Mouse (Mus musculus) cerebellum, adult 11 months (tissue): ENCODE data around the gene Dusp16.
A peak's percentile ranks its signal among the peaks of the same experiment; 100 is the strongest.

Experiments
- DNase-seq: peaks from one replicate; pipeline ENCODE4 v3.0.0; 2022

Dusp16 gene

DNA sequence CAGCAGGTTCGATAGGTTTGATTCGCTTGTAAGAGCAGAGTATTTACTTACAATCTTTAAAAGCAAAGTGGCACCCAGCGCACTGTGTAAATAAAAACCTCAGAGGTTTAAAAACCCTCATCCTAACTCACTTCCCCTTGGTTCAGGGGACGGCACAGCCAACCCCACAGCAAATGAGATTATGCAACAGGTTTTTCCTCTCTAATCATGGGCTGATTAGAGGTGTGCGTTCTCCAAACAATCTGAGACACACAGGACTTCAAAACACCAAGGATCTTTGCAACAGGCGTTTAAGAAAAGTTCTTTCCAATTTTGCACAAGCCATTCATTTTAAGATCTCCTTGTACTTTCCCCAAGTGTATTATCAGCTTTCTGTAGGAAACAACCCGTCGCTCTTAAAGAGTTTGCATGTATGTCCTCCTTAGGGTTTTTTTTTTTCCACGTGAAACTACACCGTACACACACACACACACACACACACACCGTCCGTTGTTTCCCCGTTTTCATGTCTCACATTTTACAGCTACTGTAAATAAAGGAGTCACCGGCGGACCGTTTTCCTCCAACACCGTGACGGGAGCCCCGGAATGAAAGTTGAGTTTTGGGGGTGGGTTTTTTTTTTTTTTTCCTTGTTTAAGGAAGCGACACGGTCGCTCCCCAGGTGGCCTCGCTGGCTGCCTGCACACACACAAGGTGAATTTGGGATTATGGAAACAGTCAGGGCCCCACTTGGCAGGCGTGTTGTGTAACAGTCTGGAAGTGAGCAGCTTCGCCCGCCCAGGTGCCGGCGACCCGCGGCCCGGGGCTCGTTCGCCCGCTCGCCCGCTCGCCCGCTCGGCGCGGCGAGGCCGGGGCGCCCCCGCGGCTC is 940 bp downstream of the Dusp16 start:
- DNase-seq = peak; percentile 65

DNA sequence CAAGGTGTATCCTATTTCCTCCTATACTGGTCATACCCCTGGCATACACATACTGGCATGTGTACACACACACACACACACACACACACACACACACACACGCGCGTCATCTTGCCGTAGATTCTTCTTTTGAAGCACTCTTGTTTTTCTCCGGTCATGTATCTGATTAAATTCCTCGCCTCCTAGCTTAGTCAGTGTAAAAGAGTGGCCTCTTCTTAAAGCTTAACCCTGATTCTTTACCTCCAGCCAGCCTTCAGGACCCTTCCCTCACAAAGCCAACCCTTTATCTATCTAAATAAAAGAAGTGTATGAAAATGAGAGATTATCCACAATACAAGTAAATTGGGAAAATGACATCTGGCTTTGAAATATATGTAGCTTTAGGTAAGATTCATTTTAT is 3.3 kb downstream of the Dusp16 start:
- DNase-seq = no peak

DNA sequence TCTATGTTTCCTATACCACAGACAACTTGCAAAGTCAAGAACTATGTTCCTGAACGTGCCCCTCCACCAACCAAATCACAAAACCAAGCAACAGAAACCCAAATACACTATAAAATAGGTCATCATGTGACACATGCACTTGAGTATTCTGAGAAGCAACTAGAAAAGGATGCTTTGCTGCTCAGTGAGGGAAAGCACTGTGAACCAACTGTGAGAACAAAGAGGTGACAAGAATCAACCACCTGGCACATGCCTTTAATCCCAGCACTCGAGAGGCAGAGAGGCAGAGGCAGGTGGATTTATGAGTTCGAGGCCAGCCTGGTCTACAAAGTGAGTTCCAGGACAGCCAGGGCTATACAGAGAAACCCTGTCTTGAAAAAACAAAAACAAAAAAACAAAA is 6.0 kb downstream of the Dusp16 start:
- no peak for DNase-seq

GRCm38 (mm10) chr6:134782900-134783299 is 9.5 kb downstream of the Dusp16 start:
- DNase-seq = no peak

GRCm38 (mm10) chr6:134781494-134781913 is 10.9 kb downstream of the Dusp16 start:
- DNase-seq = peak; percentile 32

GRCm38 (mm10) chr6:134780024-134780423 is 12.4 kb downstream of the Dusp16 start:
- no peak for DNase-seq

- peak; percentile 55 for DNase-seq
Measured at GRCm38 (mm10) chr6:134773961-134774360, 18.5 kb downstream of the Dusp16 start.

DNA sequence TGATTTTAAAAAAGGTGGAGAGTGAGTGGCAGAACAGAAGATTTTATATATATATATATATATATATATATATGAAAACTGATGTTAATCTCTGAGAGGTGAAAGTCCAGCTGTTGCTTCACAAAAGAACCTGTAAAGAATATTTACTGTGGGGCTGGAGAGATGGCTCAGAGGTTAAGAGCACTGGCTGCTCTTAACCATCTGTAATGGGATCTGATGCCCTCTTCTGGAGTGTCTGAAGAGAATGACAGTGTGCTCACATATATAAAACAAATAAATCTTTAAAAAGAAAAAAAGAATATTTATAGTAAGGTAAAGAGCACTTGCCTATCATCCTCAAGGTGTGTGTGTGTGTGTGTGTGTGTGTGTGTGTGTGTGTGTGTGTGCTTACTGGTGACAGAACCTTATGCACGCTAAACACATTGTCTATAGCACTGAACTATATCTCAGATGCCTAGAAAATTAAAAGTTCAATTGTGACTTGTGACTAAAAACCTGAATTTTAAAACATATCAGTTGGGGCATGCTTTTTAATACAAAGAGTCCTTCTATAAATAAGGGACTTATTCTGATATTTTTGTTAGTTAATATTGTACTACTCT is 19.0 kb downstream of the Dusp16 start:
- DNase-seq = no peak

GRCm38 (mm10) chr6:134770339-134770738 is 22.1 kb downstream of the Dusp16 start:
- no peak for DNase-seq

GRCm38 (mm10) chr6:134764441-134765061 is 27.9 kb downstream of the Dusp16 start:
- DNase-seq = no peak

DNA sequence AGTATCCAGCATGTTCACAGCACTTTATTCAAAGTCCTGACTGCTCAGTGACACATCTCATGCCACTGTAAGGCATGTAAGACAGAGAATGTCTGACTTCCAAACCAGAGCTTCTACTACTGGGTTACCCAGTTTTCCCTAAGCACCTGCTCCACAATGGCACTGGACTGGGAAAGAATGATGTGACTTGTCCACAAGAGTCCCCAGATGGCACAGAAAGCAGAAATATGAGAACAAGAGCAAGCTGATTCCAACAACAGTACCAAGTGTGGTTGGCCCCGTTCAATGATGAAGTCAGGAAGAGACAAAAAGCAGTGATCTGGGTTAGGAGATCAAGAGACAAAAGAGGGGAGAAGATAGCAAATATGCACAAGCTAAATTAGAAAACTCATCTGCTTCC is 29.0 kb downstream of the Dusp16 start:
- no peak for DNase-seq

DNA sequence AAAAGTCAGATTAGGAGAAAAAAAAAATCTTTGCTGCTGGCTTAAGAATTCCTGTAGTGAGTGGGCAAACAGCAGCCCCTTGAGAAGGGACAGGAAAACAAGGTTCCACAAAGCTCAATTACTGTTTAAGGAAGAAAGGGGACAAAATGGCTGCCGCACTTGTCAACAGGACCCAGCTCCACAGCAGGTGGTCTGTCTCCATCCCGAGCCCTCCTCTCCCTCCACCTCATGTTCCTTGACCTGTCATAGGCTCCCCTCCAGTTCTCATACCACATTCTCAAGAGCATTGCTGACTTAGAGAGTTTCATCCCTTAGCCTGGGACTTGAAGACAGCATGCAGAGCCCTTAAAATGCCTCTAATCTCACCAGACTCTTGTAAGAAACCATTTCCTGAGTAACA is 30.6 kb downstream of the Dusp16 start:
- DNase-seq = no peak

DNA sequence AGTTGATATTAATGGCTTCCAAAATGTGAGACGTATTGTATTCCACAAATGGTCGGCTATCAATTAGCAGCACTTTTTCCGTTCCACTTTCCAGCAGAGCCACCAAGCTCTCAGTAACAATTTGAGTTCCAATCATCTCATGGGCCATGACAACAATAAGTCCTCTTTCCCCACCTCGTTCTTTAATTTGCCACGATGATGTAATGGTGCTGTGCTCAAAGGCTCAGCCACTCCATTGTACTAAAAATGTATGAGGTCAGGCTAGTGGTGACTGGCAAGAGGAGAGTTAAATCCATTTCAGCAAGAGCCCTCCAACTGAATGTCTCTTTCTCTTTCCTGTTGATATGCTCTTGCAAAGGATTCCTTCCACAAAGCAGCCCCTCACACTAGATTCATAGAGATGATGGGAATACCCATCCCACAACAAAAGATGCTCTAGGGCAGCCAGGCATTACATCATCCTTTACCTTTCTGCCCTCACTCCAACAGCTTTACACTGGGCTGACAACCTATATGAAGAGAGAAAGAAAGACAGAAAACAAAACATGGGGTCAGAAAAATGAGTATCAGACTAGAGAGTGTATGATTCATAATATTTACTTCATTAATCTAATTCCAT is 31.4 kb downstream of the Dusp16 start:
- DNase-seq = no peak

- DNase-seq = no peak
Measured at GRCm38 (mm10) chr6:134756058-134756457, 36.4 kb downstream of the Dusp16 start.

DNA sequence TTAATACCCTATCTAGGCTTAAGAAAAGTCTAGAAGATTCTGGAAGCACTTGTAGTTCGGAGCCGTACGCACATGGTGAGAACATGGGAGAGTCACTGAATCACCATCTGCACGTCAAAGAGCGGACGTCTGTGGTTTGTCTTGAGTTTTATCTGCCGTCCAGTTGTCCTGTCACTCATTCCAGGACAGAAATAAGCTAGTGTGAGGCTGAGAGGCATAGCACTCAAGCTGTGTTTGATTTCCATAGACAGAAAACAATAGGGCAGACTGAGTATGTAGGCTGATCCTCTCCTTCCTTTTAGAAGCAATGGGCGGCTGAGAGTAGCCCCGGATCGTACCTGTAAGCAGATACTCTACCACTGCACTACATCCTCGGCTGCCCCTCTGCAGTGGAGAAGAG is 38.6 kb downstream of the Dusp16 start:
- no peak for DNase-seq

GRCm38 (mm10) chr6:134753412-134753811 is 39.0 kb downstream of the Dusp16 start:
- no peak for DNase-seq

DNA sequence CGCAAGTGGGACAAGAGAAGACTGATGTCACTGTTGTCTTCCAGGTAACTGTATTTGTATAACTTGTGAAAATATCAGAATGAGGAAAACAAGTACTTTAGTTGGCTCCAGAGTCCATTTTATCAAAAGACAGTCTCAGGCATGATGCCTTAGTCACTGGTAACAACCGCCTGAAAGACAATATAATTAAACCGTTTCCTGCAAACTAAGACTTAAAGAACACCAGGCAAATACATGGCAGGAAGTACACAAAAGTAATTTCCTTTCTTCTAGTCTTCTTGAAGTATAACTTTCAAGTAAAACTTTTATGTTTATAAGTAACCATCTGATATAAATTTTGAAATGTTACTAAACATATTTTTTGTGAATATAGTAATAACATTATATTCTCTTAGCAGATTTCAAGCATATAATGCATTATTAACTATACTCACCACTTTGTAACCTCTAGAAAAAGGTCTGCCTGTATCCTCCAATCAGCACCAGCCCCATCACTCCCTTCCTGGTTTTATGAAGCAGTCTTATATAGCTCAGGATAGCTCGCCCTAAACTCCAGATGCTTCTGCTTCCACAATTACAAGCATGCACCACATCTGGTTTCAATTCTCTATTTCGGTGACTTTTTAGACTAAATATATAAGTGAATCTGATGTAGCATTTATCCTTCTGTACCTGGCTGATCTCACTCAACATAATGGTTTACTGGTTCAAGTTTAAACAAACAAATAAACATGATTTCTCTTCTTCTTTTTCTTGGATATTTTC is 40.4 kb downstream of the Dusp16 start:
- no peak for DNase-seq

DNA sequence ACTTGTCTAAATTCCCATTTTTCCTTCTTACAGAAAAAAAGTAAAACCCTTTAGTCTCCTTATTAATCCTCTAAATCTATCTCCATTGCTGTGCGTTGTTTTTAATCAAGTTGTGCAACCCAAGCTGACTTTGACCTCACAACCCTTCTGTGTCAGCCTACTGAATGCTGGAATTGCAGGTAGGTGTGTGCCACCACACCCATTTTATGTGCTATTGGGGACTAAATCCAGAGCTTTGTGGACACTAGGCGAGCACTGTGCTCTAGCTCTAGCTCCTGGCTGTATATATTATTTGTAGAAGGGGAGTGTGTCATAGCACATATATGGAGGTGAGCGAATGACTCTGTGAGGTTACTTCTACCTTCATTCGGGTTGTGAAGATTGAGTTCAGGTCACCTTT is 41.3 kb downstream of the Dusp16 start:
- no peak for DNase-seq

GRCm38 (mm10) chr6:134748126-134748525 is 44.3 kb downstream of the Dusp16 start:
- DNase-seq = no peak

DNA sequence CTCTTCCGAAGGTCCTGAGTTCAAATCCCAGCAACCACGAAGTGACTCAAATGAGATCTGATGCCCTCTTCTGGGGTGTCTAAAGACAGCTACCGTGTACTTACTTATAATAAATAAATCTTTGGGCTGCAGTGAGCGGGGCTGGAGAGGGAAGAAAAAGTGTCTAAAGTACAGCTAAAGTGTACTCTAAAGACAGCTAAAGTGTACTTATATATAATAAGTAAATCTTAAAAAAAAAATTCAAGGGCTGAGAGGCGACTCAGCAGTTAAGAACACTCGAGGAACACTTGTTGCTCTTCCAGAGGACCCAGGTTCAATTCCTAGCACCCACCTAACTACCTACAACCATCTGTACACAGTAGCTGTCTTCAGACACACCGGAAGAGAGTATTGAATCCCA is 46.5 kb downstream of the Dusp16 start:
- DNase-seq = no peak

DNA sequence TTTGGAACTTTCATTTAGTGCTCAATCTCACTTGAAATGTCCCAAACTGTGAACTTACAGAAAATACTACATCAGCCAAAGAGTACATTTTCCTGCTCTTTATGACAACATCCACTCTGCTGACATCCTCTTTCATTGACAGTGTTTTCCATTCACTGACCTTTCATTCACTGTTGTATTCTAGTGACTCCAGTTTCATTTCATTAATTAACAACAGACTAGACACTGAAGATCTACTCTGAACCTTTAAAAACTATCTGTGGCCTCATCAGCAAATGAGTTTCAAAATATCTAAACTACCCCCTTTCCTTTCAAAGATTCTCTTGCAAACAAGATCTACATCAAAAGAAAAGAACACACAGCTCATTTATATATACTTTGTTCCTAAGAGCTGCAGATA is 48.9 kb downstream of the Dusp16 start:
- DNase-seq = no peak

DNA sequence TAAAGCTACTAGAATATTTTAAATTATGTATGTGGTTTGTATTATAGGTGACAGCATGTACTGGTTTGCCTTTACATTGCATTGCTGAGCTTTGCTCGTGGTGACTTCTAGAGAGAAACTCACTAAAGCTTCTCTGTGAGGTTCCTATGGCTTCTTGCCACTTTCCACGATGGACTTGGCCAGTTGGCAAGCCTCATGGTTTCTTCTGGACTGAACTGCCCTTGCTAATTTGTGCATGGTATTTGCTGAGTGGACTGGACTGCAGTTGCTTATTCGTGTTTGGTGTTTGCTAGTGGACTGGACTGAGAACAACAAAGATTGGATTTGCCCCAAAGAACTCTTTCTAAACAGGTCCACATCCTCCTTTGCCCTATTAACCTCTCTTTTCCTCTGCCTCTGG is 55.6 kb downstream of the Dusp16 start:
- no peak for DNase-seq

- no peak for DNase-seq
Measured at GRCm38 (mm10) chr6:134733800-134734221, 58.6 kb downstream of the Dusp16 start.
